Mouse (Mus musculus): ENCODE measurements around the gene Rnf26. TPM values are rescaled to one million over a fixed set of nuclear protein-coding genes. Genes with fewer than 3 reads are reported as not detected.
A peak's percentile ranks its signal among the peaks of the same experiment; 100 is the strongest.

Rnf26 gene
- 36.9 and 38.7 TPM in 2 replicates for polyA plus RNA-seq (2015; fragmentation: Nextera tagmentation; extraction: Ambion mirVana)

GRCm38 (mm10) chr9:44113105-44113789, at the start of gene Rnf26, which contains the start of gene Gm49380:
TSS of gene Rnf26 (minus strand) at chr9:44113517.
TSS of gene Gm49380 (minus strand) at chr9:44113500.
- Histone ChIP-seq H3K9me3 (replicated peaks) (no peaks in the 10 kb centered on the region), H3K36me3 (peaks cover 23% of the 10 kb centered on the region), H3K4me1 (replicated peaks) (peaks cover 49% of the 10 kb centered on the region), H3K27me3 (no peaks in the 10 kb centered on the region), H3K27ac (peak within 1 kb of the TSS; percentile 81), H3K4me3 (replicated peaks) (peak within 1 kb of the TSS; percentile 83), H3K9ac (peak within 1 kb of the TSS; percentile 89), H3K4me2 (peak within 1 kb of the TSS; percentile 72)
- DNase-seq: peak; percentile 94
- WGBS (ENCODE audit: insufficient replicate concordance): under 1% methylated on average over 51 of the region's 51 CpGs
- peak; percentile 92 for ATAC-seq (ENCODE audit: low read depth)

DNA sequence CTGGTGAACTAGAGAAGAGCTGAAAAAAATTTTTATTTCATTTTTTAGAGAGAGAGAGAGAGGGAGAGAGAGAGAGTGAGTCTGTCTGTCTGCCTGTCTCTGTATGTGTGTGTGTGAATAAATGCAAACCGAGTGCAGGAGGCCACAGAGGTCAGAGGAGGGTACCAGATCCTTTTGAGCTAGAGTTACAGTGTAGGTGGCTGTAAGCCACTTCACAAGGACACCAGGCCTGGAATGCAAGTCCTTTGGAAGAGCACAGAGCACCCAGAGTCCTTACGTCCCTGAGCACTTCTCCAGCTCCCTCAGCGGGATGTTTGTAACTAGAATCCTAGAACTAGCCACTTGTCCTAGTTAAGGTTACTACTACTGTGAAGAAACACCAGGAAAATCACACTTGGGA, 46.6 kb upstream of the Rnf26 start:
- WGBS (ENCODE audit: insufficient replicate concordance): 83% methylated on average over 3 of the region's 3 CpGs
- Histone ChIP-seq H3K36me3 (peaks cover 85% of the 10 kb centered on the region), H3K9me3 (replicated peaks) (no peaks in the 10 kb centered on the region), H3K9ac (no peak overlapping the region), H3K4me1 (replicated peaks) (no peaks in the 10 kb centered on the region), H3K4me2 (no peak overlapping the region), H3K4me3 (replicated peaks) (no peak overlapping the region), H3K27me3 (no peaks in the 10 kb centered on the region), H3K27ac (no peak overlapping the region)
- ATAC-seq (ENCODE audit: low read depth): no peak
- DNase-seq: no peak

DNA sequence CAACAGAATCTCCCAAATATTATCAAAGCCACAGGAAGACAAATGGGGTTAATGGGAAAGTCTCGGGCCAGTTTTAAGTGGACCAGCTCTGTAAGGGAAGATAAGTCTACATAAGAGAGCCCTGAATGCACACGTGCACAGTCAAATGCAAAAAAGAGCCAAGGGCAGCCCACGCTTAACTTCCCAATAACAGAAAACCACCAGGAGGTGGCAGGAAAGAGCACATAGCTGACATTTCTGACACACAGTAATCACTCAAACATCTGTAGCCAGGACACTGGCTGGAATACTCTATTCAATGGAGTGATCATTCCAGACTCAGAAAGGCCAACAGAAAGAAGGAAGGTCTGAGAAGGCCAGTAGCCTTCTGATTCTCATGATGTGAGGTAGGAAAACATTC, 34.0 kb upstream of the Rnf26 start:
- DNase-seq (no peak), ATAC-seq (ENCODE audit: low read depth) (no peak)
- Histone ChIP-seq H3K27me3 (no peaks in the 10 kb centered on the region), H3K36me3 (peaks cover 69% of the 10 kb centered on the region), H3K9ac (no peak overlapping the region), H3K27ac (no peak overlapping the region), H3K4me2 (no peak overlapping the region), H3K9me3 (replicated peaks) (no peaks in the 10 kb centered on the region), H3K4me3 (replicated peaks) (no peak overlapping the region), H3K4me1 (replicated peaks) (no peaks in the 10 kb centered on the region)
- WGBS (ENCODE audit: insufficient replicate concordance): 59% methylated on average over 3 of the region's 3 CpGs

- Histone ChIP-seq H3K27ac (no peak overlapping the region), H3K36me3 (peaks cover 53% of the 10 kb centered on the region), H3K27me3 (no peaks in the 10 kb centered on the region), H3K9ac (no peak overlapping the region), H3K4me2 (no peak overlapping the region), H3K4me1 (replicated peaks) (no peaks in the 10 kb centered on the region), H3K4me3 (replicated peaks) (no peak overlapping the region), H3K9me3 (replicated peaks) (no peaks in the 10 kb centered on the region)
- DNase-seq: no peak
- no peak for ATAC-seq (ENCODE audit: low read depth)
Observed at GRCm38 (mm10) chr9:44144718-44145060, 31.4 kb upstream of the Rnf26 start.

- WGBS (ENCODE audit: insufficient replicate concordance): 54% methylated on average over 7 of the region's 8 CpGs
- ATAC-seq (ENCODE audit: low read depth): no peak
- Histone ChIP-seq H3K9ac (no peak overlapping the region), H3K9me3 (replicated peaks) (no peaks in the 10 kb centered on the region), H3K27ac (no peak overlapping the region), H3K27me3 (peaks cover 1% of the 10 kb centered on the region; the same call in 1 of the 2 replicates), H3K4me3 (replicated peaks) (no peak overlapping the region), H3K4me1 (replicated peaks) (no peaks in the 10 kb centered on the region), H3K36me3 (peaks cover 49% of the 10 kb centered on the region), H3K4me2 (no peak overlapping the region)
- DNase-seq: no peak
Observed at GRCm38 (mm10) chr9:44144023-44144717, 30.9 kb upstream of the Rnf26 start.

DNA sequence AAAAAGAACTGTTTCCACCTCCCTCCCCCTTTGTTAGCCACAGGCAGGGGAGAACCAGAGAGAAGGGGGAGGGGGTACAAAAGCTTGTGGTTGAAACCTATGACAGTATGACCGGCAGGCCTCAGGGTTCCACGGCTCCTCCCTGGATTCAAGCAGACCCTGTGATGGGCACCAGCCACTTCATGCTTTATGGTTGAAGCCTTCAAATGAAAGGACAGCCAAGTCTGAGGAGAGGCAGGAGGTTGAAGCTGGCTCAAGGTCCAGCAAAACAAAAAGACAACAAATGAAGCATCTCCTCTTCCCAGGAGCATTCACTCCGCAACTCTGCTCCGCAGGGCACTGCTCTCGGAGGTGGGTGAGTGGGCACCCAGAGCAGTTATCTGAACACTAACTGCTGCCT, 30.1 kb upstream of the Rnf26 start:
- Histone ChIP-seq H3K4me1 (replicated peaks) (no peaks in the 10 kb centered on the region), H3K27ac (no peak overlapping the region), H3K9ac (no peak overlapping the region), H3K9me3 (replicated peaks) (no peaks in the 10 kb centered on the region), H3K27me3 (peaks cover 4% of the 10 kb centered on the region; the same call in 1 of the 2 replicates), H3K4me3 (replicated peaks) (no peak overlapping the region), H3K36me3 (peaks cover 45% of the 10 kb centered on the region), H3K4me2 (no peak overlapping the region)
- ATAC-seq (ENCODE audit: low read depth): no peak
- no peak for DNase-seq
- 86% methylated on average over 5 of the region's 5 CpGs for WGBS (ENCODE audit: insufficient replicate concordance)

- no peaks in the 10 kb centered on the region for H3K4me1 ChIP-seq (replicated peaks)
- no peak overlapping the region for H3K4me2 ChIP-seq
- H3K9me3 ChIP-seq (replicated peaks): no peaks in the 10 kb centered on the region
- H3K27me3 ChIP-seq: peaks cover 4% of the 10 kb centered on the region; the same call in 1 of the 2 replicates
- WGBS (ENCODE audit: insufficient replicate concordance): 69% methylated on average over 5 of the region's 5 CpGs
- DNase-seq (no peak), ATAC-seq (ENCODE audit: low read depth) (no peak)
- peaks cover 38% of the 10 kb centered on the region for H3K36me3 ChIP-seq
- no peak overlapping the region for H3K9ac ChIP-seq
- no peak overlapping the region for H3K4me3 ChIP-seq (replicated peaks)
- no peak overlapping the region for H3K27ac ChIP-seq
Observed at GRCm38 (mm10) chr9:44141951-44142350, 28.6 kb upstream of the Rnf26 start.

DNA sequence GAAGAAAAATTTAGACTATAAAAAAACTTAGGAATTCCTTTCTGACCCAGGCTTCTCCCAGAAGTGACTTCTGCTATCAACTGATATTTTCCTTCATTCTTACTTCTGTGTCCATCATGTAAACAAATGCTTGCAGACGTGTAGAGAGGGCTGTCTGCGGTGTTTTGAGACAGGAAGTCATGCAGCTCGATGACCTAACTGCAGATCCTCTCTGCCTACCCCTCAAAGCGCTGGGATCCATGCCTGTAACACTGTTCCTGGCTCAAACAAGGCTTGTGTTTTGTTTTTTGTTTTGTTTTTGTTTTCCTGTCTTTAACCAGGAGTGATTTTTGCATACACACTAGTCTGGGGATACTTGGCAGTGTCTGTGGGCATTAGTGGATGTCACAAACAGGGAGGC, 24.5 kb upstream of the Rnf26 start:
- peaks cover 45% of the 10 kb centered on the region for H3K27me3 ChIP-seq
- H3K9ac ChIP-seq: no peak overlapping the region
- no peak overlapping the region for H3K4me3 ChIP-seq (replicated peaks)
- H3K36me3 ChIP-seq: 0 out of 2 replicates have a peak, but pooled peaks cover 9% of the 10 kb centered on the region
- no peak for ATAC-seq (ENCODE audit: low read depth)
- DNase-seq: no peak
- 24% methylated on average over 4 of the region's 4 CpGs for WGBS (ENCODE audit: insufficient replicate concordance)
- no peak overlapping the region for H3K27ac ChIP-seq
- H3K4me2 ChIP-seq: no peak overlapping the region
- H3K4me1 ChIP-seq (replicated peaks): peaks cover 26% of the 10 kb centered on the region
- H3K9me3 ChIP-seq (replicated peaks): no peaks in the 10 kb centered on the region

GRCm38 (mm10) chr9:44135731-44136411, 22.6 kb upstream of the Rnf26 start:
- Histone ChIP-seq H3K4me2 (peak overlapping the region; percentile 69), H3K9ac (peak overlapping the region; percentile 27; the same call in 1 of the 2 replicates), H3K4me1 (replicated peaks) (peaks cover 32% of the 10 kb centered on the region), H3K36me3 (0 out of 2 replicates have a peak, but pooled peaks cover 9% of the 10 kb centered on the region), H3K9me3 (replicated peaks) (no peaks in the 10 kb centered on the region), H3K27me3 (peaks cover 64% of the 10 kb centered on the region), H3K4me3 (replicated peaks) (peak overlapping the region; percentile 57), H3K27ac (no peak overlapping the region)
- DNase-seq (no peak), ATAC-seq (ENCODE audit: low read depth) (no peak)
- WGBS (ENCODE audit: insufficient replicate concordance): 41% methylated on average over 7 of the region's 7 CpGs

DNA sequence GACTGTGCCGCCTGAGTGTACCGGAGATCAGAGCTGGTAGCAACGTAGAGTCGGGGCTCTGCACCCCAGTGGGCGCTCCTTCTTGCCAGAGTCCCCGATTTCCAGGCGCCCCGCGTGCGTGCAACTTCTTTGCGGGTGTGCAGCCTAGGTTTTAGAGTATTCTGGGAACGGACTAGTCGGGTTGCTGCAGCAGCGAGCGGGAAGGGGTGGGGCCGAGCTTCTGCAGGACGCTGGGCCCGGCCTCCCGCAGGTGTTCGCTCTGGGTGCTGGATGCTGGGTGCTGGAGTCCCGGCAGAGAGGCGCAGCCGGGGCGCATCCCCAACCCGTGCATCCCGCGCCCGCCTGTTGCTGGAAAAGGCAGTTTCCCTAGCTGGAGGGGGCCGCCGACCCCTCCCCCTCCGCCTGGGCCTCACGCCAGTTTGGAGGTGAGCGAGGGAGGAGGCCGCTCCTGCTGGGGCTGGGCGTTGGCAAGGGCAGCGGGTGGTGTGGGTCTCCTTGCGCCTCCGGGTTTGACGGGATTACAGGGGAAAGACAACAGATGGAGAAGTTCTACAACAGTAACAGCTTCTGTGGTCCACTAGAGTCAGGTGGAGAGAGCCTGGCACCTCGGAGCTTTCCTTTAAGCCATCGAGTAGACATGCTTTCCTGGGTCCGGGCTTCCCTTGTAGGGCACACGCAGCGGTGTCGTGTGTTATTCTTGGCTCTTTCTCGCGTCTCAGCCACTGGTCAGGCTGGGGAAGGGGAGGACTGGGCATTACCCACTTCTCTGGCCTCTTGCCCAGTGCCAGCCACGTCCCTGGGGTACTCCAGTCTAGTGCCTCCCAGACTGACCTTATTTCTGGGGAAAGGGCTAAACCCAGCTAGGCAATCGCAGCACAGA, 21.8 kb upstream of the Rnf26 start:
- Histone ChIP-seq H3K4me1 (replicated peaks) (peaks cover 40% of the 10 kb centered on the region), H3K4me3 (replicated peaks) (peak overlapping the region; percentile 57), H3K9me3 (replicated peaks) (no peaks in the 10 kb centered on the region), H3K27me3 (peaks cover 72% of the 10 kb centered on the region), H3K27ac (no peak overlapping the region), H3K4me2 (peak overlapping the region; percentile 69), H3K36me3 (0 out of 2 replicates have a peak, but pooled peaks cover 4% of the 10 kb centered on the region), H3K9ac (peak overlapping the region; percentile 27)
- ATAC-seq (ENCODE audit: low read depth): no peak; the same call in 1 of the 2 replicates
- DNase-seq: no peak
- 5% methylated on average over 48 of the region's 49 CpGs for WGBS (ENCODE audit: insufficient replicate concordance)
